Mouse (Mus musculus): ENCODE measurements at regions not wholly inside any gene's neighbourhood (a gene's known extent, or its start where the extent isn't known, plus 50 kb on each side); places are given as distances from the start of the nearest gene placed in this dataset.

GRCm38 (mm10) chr5:15773839-15774238 is 59.8 kb upstream of the Speer4c start:
- H3K4me1 ChIP-seq (ENCODE audit: control insufficient read depth, insufficient read depth, low read length) = no peaks in the 10 kb centered on the region

GRCm38 (mm10) chr5:15774567-15774966 is 60.5 kb upstream of the Speer4c start:
- H3K27ac ChIP-seq (ENCODE audit: insufficient read depth, low read length) = no peak overlapping the region
- H3K4me1 ChIP-seq (ENCODE audit: control insufficient read depth, insufficient read depth, low read length) = no peaks in the 10 kb centered on the region
- no peak for TF ChIP-seq POLR2A (IDR thresholded peaks at IDR 0.05; ENCODE audit: low read depth, low read length)
- no peak for TF ChIP-seq CTCF (IDR thresholded peaks at IDR 0.05; ENCODE audit: borderline replicate concordance, insufficient read depth, low read length)
- H3K4me3 ChIP-seq (ENCODE audit: insufficient read depth, low read length) = no peak overlapping the region

More at GRCm38 (mm10) chr5:15773839-15774238, 59.8 kb upstream of the Speer4c start:
- Histone ChIP-seq H3K27ac (ENCODE audit: insufficient read depth, low read length) (no peak overlapping the region), H3K4me3 (ENCODE audit: insufficient read depth, low read length) (no peak overlapping the region)
- TF ChIP-seq POLR2A (IDR thresholded peaks at IDR 0.05; ENCODE audit: low read depth, low read length) (no peak), CTCF (IDR thresholded peaks at IDR 0.05; ENCODE audit: borderline replicate concordance, insufficient read depth, low read length) (no peak)

- no peak for TF ChIP-seq CTCF (IDR thresholded peaks at IDR 0.05; ENCODE audit: borderline replicate concordance, insufficient read depth, low read length)
- TF ChIP-seq POLR2A (IDR thresholded peaks at IDR 0.05; ENCODE audit: low read depth, low read length) = no peak
- Histone ChIP-seq H3K4me1 (ENCODE audit: control insufficient read depth, insufficient read depth, low read length) (no peaks in the 10 kb centered on the region), H3K4me3 (ENCODE audit: insufficient read depth, low read length) (no peak overlapping the region), H3K27ac (ENCODE audit: insufficient read depth, low read length) (no peak overlapping the region)
Observed at GRCm38 (mm10) chr5:15776106-15776505, 62.0 kb upstream of the Speer4c start.

GRCm38 (mm10) chr5:15803583-15803982 is 89.5 kb upstream of the Speer4c start:
- Histone ChIP-seq H3K27ac (ENCODE audit: insufficient read depth, low read length) (no peak overlapping the region), H3K4me1 (ENCODE audit: control insufficient read depth, insufficient read depth, low read length) (no peaks in the 10 kb centered on the region), H3K4me3 (ENCODE audit: insufficient read depth, low read length) (no peak overlapping the region)
- TF ChIP-seq POLR2A (IDR thresholded peaks at IDR 0.05; ENCODE audit: low read depth, low read length) = no peak
- TF ChIP-seq CTCF (IDR thresholded peaks at IDR 0.05; ENCODE audit: borderline replicate concordance, insufficient read depth, low read length) = no peak

- no peak for TF ChIP-seq POLR2A (IDR thresholded peaks at IDR 0.05; ENCODE audit: low read depth, low read length)
- TF ChIP-seq CTCF (IDR thresholded peaks at IDR 0.05; ENCODE audit: borderline replicate concordance, insufficient read depth, low read length) = no peak
- H3K4me3 ChIP-seq (ENCODE audit: insufficient read depth, low read length) = no peak overlapping the region
Observed at GRCm38 (mm10) chr5:15816864-15817263, 102.8 kb upstream of the Speer4c start.

GRCm38 (mm10) chr5:15817366-15817765 is 103.3 kb upstream of the Speer4c start:
- TF ChIP-seq CTCF (IDR thresholded peaks at IDR 0.05; ENCODE audit: borderline replicate concordance, insufficient read depth, low read length) = no peak
- no peak for TF ChIP-seq POLR2A (IDR thresholded peaks at IDR 0.05; ENCODE audit: low read depth, low read length)
- Histone ChIP-seq H3K27ac (ENCODE audit: insufficient read depth, low read length) (no peak overlapping the region), H3K4me3 (ENCODE audit: insufficient read depth, low read length) (no peak overlapping the region), H3K4me1 (ENCODE audit: control insufficient read depth, insufficient read depth, low read length) (no peaks in the 10 kb centered on the region)

More at GRCm38 (mm10) chr5:15816864-15817263, 102.8 kb upstream of the Speer4c start:
- no peak overlapping the region for H3K27ac ChIP-seq (ENCODE audit: insufficient read depth, low read length)
- no peaks in the 10 kb centered on the region for H3K4me1 ChIP-seq (ENCODE audit: control insufficient read depth, insufficient read depth, low read length)

- Histone ChIP-seq H3K4me1 (ENCODE audit: control insufficient read depth, insufficient read depth, low read length) (no peaks in the 10 kb centered on the region), H3K27ac (ENCODE audit: insufficient read depth, low read length) (no peak overlapping the region), H3K4me3 (ENCODE audit: insufficient read depth, low read length) (no peak overlapping the region)
- TF ChIP-seq POLR2A (IDR thresholded peaks at IDR 0.05; ENCODE audit: low read depth, low read length) = no peak
- no peak for TF ChIP-seq CTCF (IDR thresholded peaks at IDR 0.05; ENCODE audit: borderline replicate concordance, insufficient read depth, low read length)
Observed at GRCm38 (mm10) chr5:15822989-15823388, 108.9 kb upstream of the Speer4c start.

- TF ChIP-seq POLR2A (IDR thresholded peaks at IDR 0.05; ENCODE audit: low read depth, low read length) (no peak), CTCF (IDR thresholded peaks at IDR 0.05; ENCODE audit: borderline replicate concordance, insufficient read depth, low read length) (no peak)
- Histone ChIP-seq H3K4me1 (ENCODE audit: control insufficient read depth, insufficient read depth, low read length) (no peaks in the 10 kb centered on the region), H3K4me3 (ENCODE audit: insufficient read depth, low read length) (no peak overlapping the region), H3K27ac (ENCODE audit: insufficient read depth, low read length) (no peak overlapping the region)
Observed at GRCm38 (mm10) chr5:15831527-15831926, 103.0 kb upstream of the Cacna2d1 start.

- TF ChIP-seq CTCF (IDR thresholded peaks at IDR 0.05; ENCODE audit: borderline replicate concordance, insufficient read depth, low read length) = no peak
- TF ChIP-seq POLR2A (IDR thresholded peaks at IDR 0.05; ENCODE audit: low read depth, low read length) = no peak
Observed at GRCm38 (mm10) chr5:15832338-15832737, 102.2 kb upstream of the Cacna2d1 start.

GRCm38 (mm10) chr5:15838108-15838972 is 96.2 kb upstream of the Cacna2d1 start:
- no peaks in the 10 kb centered on the region for H3K4me1 ChIP-seq (ENCODE audit: control insufficient read depth, insufficient read depth, low read length)
- H3K4me3 ChIP-seq (ENCODE audit: insufficient read depth, low read length) = no peak overlapping the region
- no peak overlapping the region for H3K27ac ChIP-seq (ENCODE audit: insufficient read depth, low read length)
- TF ChIP-seq CTCF (IDR thresholded peaks at IDR 0.05; ENCODE audit: borderline replicate concordance, insufficient read depth, low read length) (peak; percentile 57; the same call in 1 of the 2 replicates), POLR2A (IDR thresholded peaks at IDR 0.05; ENCODE audit: low read depth, low read length) (no peak)

More at GRCm38 (mm10) chr5:15832338-15832737, 102.2 kb upstream of the Cacna2d1 start:
- H3K4me1 ChIP-seq (ENCODE audit: control insufficient read depth, insufficient read depth, low read length) = no peaks in the 10 kb centered on the region
- no peak overlapping the region for H3K4me3 ChIP-seq (ENCODE audit: insufficient read depth, low read length)
- H3K27ac ChIP-seq (ENCODE audit: insufficient read depth, low read length) = no peak overlapping the region

Measured in embryonic fibroblast, embryonic 13.5 days (primary cell).